Mouse (Mus musculus) bone marrow macrophage, adult 2 months (primary cell): ENCODE results near the gene Inhbc.

Experiments
- CTCF ChIP-seq: IDR thresholded peaks from 2 replicates; pipeline ENCODE4 v1.5.1; 2012; ENCODE audit warnings: low read depth, mild to moderate bottlenecking, low read length, moderate library complexity
- POLR2A ChIP-seq: IDR thresholded peaks from 2 replicates; pipeline ENCODE4 v1.6.1; 2012; ENCODE audit warnings: mild to moderate bottlenecking, low read depth, low read length, borderline replicate concordance

DNA sequence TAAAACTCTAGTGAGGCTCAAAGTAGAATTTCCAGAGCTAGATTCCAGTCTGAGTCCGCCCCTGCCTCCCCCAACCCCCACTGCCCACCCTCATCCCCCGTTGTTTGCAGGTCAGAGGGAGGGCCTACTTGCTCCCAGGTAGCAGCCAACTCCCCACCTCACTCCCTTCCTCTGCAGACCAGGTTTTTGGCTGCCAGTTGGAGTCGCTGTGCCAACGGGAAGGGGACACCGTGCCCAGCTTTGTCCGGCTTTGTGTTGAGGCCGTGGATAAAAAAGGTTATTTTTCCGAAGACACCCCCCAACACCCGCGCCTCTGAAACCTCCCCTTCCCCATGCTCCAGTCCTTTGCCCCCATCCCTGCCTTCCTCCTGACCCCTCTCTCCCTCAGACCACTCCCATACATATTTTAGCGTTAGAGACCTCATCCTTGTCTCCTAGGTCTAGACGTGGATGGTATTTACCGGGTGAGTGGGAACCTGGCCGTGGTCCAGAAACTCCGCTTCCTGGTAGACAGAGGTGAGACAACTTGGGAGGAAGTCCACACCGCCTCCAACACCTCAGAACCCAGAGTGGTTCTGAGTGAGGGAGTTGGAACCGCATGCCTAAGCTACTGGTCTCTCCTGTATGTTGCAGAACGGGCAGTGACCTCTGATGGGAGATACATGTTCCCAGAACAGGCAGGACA is 42.6 kb downstream of the Inhbc start:
- TF ChIP-seq CTCF, result no peak
- no peak for TF ChIP-seq POLR2A
